Mouse (Mus musculus) lung, embryonic 15.5 days (tissue): ENCODE measurements around the gene Mpp4. TPM values are rescaled to one million over a fixed set of nuclear protein-coding genes. Genes with fewer than 3 reads are reported as not detected.

ENCODE experiments used
- ATAC-seq: fragments of 200-750 bp; cut with Nextera tagmentation; 2 replicates; pipeline ENCODE4 v1.8.0; 2017; ENCODE audit warnings: moderate number of reproducible peaks, borderline replicate concordance; ENCODE audit not compliant: low FRiP score, low TSS enrichment; ENCODE audit errors: extremely low read depth
- H3K27ac ChIP-seq: fragments of 300-500 bp; sonication (generic); 2 replicates; pipeline ENCODE4 v1.5.1; 2015; ENCODE audit warnings: moderate library complexity, mild to moderate bottlenecking, inconsistent platforms
- H3K27me3 ChIP-seq: fragments of 300-500 bp; sonication (generic); 2 replicates; pipeline ENCODE4 v1.6.1; 2015; ENCODE audit warnings: inconsistent platforms
- H3K36me3 ChIP-seq: fragments of 300-500 bp; sonication (generic); 2 replicates; pipeline ENCODE4 v1.6.1; 2015; ENCODE audit warnings: inconsistent platforms
- H3K4me1 ChIP-seq: fragments of 300-500 bp; sonication (generic); 2 replicates; pipeline ENCODE4 v1.6.1; 2015; ENCODE audit warnings: inconsistent platforms
- H3K4me2 ChIP-seq: fragments of 300-500 bp; sonication (generic); 2 replicates; pipeline ENCODE4 v1.6.1; 2015; ENCODE audit warnings: inconsistent platforms, mild to moderate bottlenecking, moderate library complexity
- H3K4me3 ChIP-seq: fragments of 300-500 bp; sonication (generic); 2 replicates; pipeline ENCODE4 v1.5.1; 2015; ENCODE audit warnings: mild to moderate bottlenecking, inconsistent platforms
- H3K9ac ChIP-seq: fragments of 300-500 bp; sonication (generic); 2 replicates; pipeline ENCODE4 v1.6.1; 2015; ENCODE audit warnings: inconsistent platforms
- H3K9me3 ChIP-seq: fragments of 300-500 bp; sonication (generic); 2 replicates; pipeline ENCODE4 v1.6.1; 2016; ENCODE audit warnings: inconsistent platforms
- WGBS: fragments of 180-500 bp; shearing (Covaris S2); methylation state at CpG from one replicate; pipeline ENCODE4 v1.1.7; 2015; 5-methylcytosine and 5-hydroxymethylcytosine counted together
- polyA plus RNA-seq: library from polyadenylated mRNA; unstranded; fragments of >200 nt; fragmentation: Nextera tagmentation; extraction: Ambion mirVana; gene quantifications from 2 replicates; pipeline ENCODE4 v1.2.1, GENCODE M21; 2015

The Mpp4 gene
- polyA plus RNA-seq, 1 experiment from 2014 or later = 0.56 TPM

DNA sequence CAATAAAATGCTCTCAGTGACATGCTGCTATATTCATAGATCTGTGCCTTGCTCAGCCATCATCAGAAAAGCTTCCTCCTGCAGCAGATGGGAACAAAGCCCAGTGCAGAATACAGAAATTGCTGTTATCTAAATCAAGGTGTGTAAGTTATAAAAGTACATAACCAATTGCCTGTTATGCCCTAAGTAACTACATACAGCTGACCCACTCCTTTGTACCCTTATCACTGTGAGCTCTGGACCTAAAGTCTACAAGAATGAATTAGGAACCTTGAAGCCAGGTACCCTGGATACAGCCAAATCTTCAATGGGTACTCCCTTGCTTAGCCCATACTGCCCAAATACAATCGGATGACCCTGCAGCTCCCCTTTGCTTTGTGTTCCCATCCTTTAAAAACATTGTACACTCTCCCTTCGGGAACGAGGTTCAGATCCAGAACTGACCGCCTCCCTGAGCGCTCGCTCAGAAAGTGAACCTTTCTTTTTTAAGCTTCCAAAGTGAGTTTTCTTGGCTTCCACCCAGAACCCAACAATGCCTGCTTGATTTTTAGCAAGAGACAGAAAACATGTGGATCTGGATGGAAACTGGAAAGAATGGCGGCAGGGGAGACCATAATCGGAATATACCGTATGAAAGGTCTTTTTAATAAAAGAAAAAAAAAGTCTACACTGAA, 3.2 kb upstream of the Mpp4 start:
- no peaks in the 10 kb centered on the region for H3K27me3 ChIP-seq
- no peak overlapping the region for H3K9ac ChIP-seq
- peaks cover 28% of the 10 kb centered on the region for H3K36me3 ChIP-seq
- no peaks in the 10 kb centered on the region for H3K4me1 ChIP-seq
- H3K4me3 ChIP-seq = no peak overlapping the region
- no peak overlapping the region for H3K27ac ChIP-seq
- no peaks in the 10 kb centered on the region for H3K9me3 ChIP-seq
- WGBS = 87% methylated on average over 9 of the region's 9 CpGs
- no peak overlapping the region for H3K4me2 ChIP-seq
- no peak for ATAC-seq

DNA sequence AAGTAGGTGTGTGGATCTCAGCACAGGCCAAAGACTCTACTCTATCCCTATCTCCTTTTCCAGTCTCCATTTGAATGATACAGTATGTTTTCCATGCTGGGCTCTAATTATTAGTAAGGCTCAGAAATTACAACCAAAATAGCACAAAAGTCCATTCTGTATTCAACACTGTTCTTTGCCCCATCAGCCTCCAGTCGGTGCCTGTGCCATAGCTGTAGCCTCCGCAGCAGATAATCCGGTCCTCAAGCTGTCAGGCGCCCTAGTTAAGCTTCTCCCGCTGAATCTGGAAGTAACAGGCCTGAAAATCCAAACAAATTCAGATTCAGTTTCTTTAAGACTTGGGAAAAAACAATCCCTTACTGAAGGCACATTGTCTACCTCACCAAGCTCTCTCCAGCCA, 729 bp upstream of the Mpp4 start:
- ATAC-seq = no peak
- Histone ChIP-seq H3K4me1 (no peaks in the 10 kb centered on the region), H3K36me3 (peaks cover 21% of the 10 kb centered on the region), H3K9me3 (no peaks in the 10 kb centered on the region), H3K27ac (no peak overlapping the region), H3K4me3 (no peak overlapping the region), H3K9ac (no peak overlapping the region), H3K4me2 (no peak overlapping the region), H3K27me3 (no peaks in the 10 kb centered on the region)
- WGBS = 66% methylated on average over 5 of the region's 5 CpGs

DNA sequence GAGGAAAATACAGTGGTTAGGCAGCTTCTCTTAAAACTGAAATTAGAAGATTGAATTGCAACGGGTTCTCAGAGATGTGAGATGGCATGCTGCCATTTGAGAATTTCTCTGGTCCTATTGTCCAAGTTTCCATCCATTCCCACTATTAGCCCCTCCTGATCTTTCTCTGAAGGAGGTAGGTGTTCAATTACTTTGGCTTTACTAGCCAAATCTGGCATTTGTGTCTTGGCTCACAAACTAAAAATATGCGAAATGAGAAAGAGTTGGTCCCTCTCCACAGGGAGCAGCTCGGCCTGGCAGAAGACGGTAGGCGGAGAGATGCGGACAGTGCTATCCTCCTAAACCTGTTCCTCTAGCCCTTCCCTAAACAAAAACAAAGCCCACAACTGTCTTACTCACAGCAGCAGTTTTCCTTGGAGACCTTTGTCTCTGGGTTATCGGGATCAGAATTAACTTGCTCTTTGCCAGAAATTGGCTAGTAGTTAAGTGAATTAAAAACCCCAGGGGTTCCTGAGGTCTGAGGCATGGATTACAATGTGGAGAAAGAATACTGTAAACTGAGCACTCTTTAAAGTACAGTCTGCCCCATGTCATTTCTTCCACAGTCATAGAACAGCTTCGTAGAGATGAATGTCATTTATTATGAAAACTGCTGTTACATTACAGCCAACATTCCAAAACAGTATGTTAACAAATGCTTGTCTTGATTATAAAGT, 722 bp downstream of the Mpp4 start:
- no peak overlapping the region for H3K9ac ChIP-seq
- H3K36me3 ChIP-seq = peaks cover 19% of the 10 kb centered on the region
- ATAC-seq = no peak
- H3K4me2 ChIP-seq = no peak overlapping the region
- H3K27ac ChIP-seq = no peak overlapping the region
- H3K27me3 ChIP-seq = no peaks in the 10 kb centered on the region
- WGBS = 68% methylated on average over 8 of the region's 8 CpGs
- H3K9me3 ChIP-seq = no peaks in the 10 kb centered on the region
- H3K4me3 ChIP-seq = no peak overlapping the region
- no peaks in the 10 kb centered on the region for H3K4me1 ChIP-seq

DNA sequence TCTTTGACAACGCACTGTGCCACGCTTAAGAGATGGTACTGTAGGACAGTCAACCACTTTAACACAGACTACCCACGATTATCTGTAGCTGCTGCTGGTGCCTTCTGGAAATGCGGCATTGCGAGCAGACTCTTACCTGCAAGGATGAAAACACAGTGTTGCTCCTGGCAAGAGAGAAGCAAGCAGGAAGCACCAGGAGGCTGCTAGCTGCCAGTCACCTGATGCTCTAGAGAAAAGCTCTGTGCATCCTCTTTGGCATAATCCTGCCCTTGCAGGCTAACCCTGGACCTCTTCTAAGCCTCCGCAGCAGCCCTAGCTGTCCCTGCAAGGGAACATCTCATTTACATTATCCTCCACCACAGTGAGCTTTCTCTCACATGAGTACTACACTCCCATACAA, 1.8 kb downstream of the Mpp4 start:
- no peak overlapping the region for H3K4me3 ChIP-seq
- peaks cover 10% of the 10 kb centered on the region for H3K36me3 ChIP-seq
- no peak overlapping the region for H3K4me2 ChIP-seq
- 86% methylated on average over 6 of the region's 6 CpGs for WGBS
- H3K9ac ChIP-seq = no peak overlapping the region
- H3K27ac ChIP-seq = no peak overlapping the region
- no peaks in the 10 kb centered on the region for H3K4me1 ChIP-seq
- no peaks in the 10 kb centered on the region for H3K9me3 ChIP-seq
- H3K27me3 ChIP-seq = no peaks in the 10 kb centered on the region
- ATAC-seq = no peak

DNA sequence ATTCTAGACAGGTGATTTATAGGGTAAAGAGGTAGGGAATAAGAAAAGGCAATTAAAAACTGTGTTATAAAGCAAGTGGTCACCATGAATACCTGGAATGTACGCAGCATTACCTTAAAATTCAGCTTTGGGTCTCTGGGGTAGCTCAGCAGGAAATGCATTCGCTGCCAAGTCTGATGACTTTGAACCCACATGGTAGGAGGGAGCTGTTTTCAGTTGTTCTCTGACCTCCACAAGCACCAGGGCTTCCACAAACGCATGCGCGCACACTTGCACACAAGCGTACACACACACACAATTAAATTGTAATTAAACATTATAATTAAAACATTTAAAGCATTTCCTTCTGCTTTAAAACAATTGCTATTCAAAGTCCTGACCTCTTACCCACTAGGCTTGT, 2.3 kb downstream of the Mpp4 start:
- WGBS = 87% methylated on average over 6 of the region's 6 CpGs
- no peak overlapping the region for H3K4me3 ChIP-seq
- H3K27me3 ChIP-seq = no peaks in the 10 kb centered on the region
- H3K4me1 ChIP-seq = no peaks in the 10 kb centered on the region
- H3K9ac ChIP-seq = no peak overlapping the region
- peaks cover 8% of the 10 kb centered on the region for H3K36me3 ChIP-seq
- no peak overlapping the region for H3K4me2 ChIP-seq
- no peak for ATAC-seq
- H3K9me3 ChIP-seq = no peaks in the 10 kb centered on the region
- H3K27ac ChIP-seq = no peak overlapping the region

DNA sequence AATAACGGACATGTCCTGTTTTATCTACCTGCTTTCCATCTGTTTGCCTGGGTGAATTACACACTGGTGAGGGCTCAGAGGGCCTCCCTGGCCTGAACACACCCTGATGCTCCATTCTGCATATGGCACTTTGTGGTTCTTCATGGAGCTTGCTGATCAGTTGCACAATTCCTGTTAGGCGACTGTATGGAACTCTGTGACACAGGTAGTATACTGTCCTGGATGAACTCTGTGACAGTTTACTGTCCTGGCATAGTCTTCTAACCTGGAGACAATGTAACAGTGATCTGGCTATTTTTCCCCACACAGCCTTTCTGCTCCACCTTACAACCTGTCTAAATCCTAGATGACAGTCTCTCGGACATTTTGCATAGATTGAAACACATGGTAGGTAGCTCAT, 4.1 kb downstream of the Mpp4 start:
- no peaks in the 10 kb centered on the region for H3K9me3 ChIP-seq
- peaks cover 8% of the 10 kb centered on the region for H3K36me3 ChIP-seq
- no peak overlapping the region for H3K27ac ChIP-seq
- no peak overlapping the region for H3K9ac ChIP-seq
- ATAC-seq = no peak
- 76% methylated on average over 3 of the region's 3 CpGs for WGBS
- no peaks in the 10 kb centered on the region for H3K4me1 ChIP-seq
- no peak overlapping the region for H3K4me2 ChIP-seq
- H3K4me3 ChIP-seq = no peak overlapping the region
- no peaks in the 10 kb centered on the region for H3K27me3 ChIP-seq

DNA sequence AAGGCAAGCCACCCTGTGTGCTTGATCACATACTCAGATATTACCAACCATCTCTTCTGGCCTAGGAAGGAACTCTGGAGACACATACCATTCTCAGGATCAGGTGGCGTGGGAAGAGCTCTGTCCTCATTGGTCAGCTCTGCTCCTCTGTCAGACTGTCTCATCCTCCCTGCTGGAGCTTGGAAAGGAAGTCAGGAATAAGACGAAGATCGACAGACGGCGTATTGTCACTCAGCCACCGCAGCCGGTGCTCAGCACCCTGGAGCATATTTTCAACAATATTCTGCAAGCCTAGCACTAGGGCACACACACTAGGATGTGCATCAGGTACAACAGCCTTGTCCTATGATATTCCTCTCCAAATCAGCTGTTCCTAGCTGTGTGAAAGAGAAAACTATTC, 4.7 kb downstream of the Mpp4 start:
- Histone ChIP-seq H3K4me2 (no peak overlapping the region), H3K27ac (no peak overlapping the region), H3K4me3 (no peak overlapping the region), H3K27me3 (no peaks in the 10 kb centered on the region), H3K36me3 (peaks cover 7% of the 10 kb centered on the region), H3K9ac (no peak overlapping the region), H3K4me1 (no peaks in the 10 kb centered on the region), H3K9me3 (no peaks in the 10 kb centered on the region)
- 82% methylated on average over 7 of the region's 7 CpGs for WGBS
- no peak for ATAC-seq

DNA sequence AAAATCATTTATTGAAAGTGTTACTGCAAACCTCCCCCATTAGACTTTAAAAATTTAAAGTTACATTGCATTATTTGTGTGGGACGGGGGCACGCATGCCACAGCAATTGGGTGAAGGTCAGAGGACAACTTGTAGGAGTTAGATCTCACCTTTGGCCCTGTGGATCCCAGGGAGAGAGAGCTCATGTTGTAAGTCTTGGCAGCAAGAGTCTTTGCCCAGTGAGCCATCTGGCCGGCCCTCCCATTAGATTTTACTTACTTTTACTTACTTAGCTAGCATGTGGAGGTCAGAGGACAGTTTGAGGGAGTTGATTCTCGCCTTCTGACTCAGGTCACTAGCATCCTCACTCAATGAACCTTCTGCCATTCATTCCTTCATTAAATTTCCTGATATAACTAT, 5.3 kb downstream of the Mpp4 start:
- H3K27ac ChIP-seq = no peak overlapping the region
- no peaks in the 10 kb centered on the region for H3K9me3 ChIP-seq
- H3K27me3 ChIP-seq = no peaks in the 10 kb centered on the region
- peaks cover under 1% of the 10 kb centered on the region; the same call in 1 of the 2 replicates for H3K36me3 ChIP-seq
- H3K4me1 ChIP-seq = no peaks in the 10 kb centered on the region
- H3K4me2 ChIP-seq = no peak overlapping the region
- ATAC-seq = no peak
- H3K4me3 ChIP-seq = no peak overlapping the region
- no peak overlapping the region for H3K9ac ChIP-seq
- 78% methylated on average over 4 of the region's 4 CpGs for WGBS

DNA sequence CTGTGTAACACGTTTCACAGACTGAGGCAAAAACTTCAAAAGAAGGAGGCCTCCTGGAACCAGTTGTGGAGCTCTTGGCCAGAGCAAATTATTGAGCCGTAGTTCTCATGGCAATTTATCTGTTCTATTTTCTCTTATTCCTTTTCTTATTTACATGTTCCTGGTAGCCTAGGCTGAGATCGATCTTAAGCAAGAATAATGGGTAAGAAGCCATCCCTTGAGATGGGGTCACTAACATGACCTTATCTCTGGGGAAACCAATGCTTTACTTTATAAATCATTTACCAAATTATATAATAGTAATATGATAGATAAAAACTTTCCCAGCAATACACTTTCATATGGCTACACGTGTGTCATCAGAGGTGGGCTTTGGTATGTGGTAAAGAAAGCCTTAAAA, 10.8 kb downstream of the Mpp4 start:
- H3K27me3 ChIP-seq = no peaks in the 10 kb centered on the region
- no peak overlapping the region for H3K9ac ChIP-seq
- H3K4me2 ChIP-seq = no peak overlapping the region
- no peak overlapping the region for H3K27ac ChIP-seq
- no peaks in the 10 kb centered on the region for H3K9me3 ChIP-seq
- H3K4me1 ChIP-seq = no peaks in the 10 kb centered on the region
- no peak for ATAC-seq
- H3K4me3 ChIP-seq = no peak overlapping the region
- no peaks in the 10 kb centered on the region for H3K36me3 ChIP-seq
- 63% methylated on average over 4 of the region's 4 CpGs for WGBS

DNA sequence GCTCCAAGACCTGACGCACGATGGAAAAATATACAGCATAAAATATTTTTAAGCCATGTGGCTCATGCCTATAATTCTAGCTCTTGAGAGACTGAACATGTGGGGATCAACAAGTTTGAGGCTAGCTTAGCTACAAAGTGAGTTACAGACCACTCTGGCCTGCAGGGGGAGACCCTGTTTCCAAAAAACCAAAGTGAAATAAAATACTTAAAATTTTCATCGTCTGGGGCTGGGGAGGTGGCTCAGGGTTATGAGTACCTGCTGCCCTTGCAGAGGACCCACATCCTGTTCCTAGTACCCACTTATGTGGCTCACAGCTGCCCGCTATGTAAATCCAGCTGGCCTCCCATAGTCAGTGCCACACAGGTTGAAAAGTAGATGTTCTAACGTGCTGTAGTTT, 12.6 kb downstream of the Mpp4 start:
- 66% methylated on average over 5 of the region's 5 CpGs for WGBS
- H3K4me3 ChIP-seq = no peak overlapping the region
- no peaks in the 10 kb centered on the region for H3K36me3 ChIP-seq
- H3K9me3 ChIP-seq = no peaks in the 10 kb centered on the region
- H3K27me3 ChIP-seq = no peaks in the 10 kb centered on the region
- H3K27ac ChIP-seq = no peak overlapping the region
- H3K4me1 ChIP-seq = no peaks in the 10 kb centered on the region
- no peak overlapping the region for H3K4me2 ChIP-seq
- ATAC-seq = no peak
- H3K9ac ChIP-seq = no peak overlapping the region

DNA sequence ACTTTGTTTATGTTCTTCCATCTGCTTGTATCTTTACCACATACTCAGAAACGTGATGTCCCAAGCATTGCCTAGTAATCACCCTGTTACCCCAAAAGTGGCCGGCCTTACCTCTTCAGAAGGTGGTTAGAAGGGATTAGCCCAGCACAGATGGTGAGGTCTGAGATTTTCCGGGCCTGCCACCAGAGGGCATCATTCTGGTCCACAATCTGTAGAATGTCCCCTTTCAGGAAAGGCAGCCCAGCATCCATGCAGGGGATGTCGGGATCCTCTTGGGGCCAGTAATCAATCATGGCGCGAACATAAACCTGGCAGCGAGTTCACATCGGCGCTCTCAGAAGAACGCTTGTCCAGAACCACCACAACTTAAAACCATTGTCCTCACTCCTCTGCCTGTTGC, 18.6 kb downstream of the Mpp4 start:
- WGBS = 71% methylated on average over 10 of the region's 10 CpGs

DNA sequence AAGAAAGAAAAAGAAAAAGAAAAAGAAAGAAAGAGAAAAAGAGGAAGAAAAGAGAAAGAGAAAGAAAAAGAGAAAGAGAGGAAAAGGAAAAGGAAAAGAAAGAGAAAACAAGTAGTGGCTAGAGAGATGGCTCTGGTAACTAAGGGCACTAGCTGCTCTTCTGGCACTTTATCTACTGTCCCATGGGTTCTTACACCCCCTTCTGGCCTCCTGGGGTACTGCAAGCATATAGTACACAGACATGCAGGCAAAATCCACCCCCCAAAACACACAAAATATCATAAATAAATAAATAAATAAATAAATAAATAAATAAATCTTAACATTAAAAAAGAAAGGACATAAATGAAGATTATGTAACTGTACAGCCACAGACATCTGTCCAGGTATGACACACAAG, 20.4 kb downstream of the Mpp4 start:
- no peak for ATAC-seq
- Histone ChIP-seq H3K27me3 (no peaks in the 10 kb centered on the region), H3K4me2 (no peak overlapping the region), H3K9ac (no peak overlapping the region), H3K27ac (no peak overlapping the region), H3K4me3 (no peak overlapping the region), H3K4me1 (no peaks in the 10 kb centered on the region), H3K9me3 (no peaks in the 10 kb centered on the region), H3K36me3 (no peaks in the 10 kb centered on the region)

More for the DNA sequence above, 18.6 kb downstream of the Mpp4 start:
- Histone ChIP-seq H3K4me3 (no peak overlapping the region), H3K4me2 (no peak overlapping the region), H3K9me3 (no peaks in the 10 kb centered on the region), H3K4me1 (no peaks in the 10 kb centered on the region), H3K36me3 (no peaks in the 10 kb centered on the region), H3K27ac (no peak overlapping the region), H3K9ac (no peak overlapping the region), H3K27me3 (no peaks in the 10 kb centered on the region)
- no peak for ATAC-seq
